Mouse (Mus musculus): ENCODE results near the gene Fgf13.

Gene Fgf13

GRCm38 (mm10) chrX:59201146-59201545, 366.7 kb downstream of the Fgf13 start:
- in situ Hi-C loops (cut with MboI; ENCODE audit: unreplicated experiment in 2 of 2): loop anchor here in 1 of 2 experiments (5.0 kb wide), 1 partner anchor 406 kb away; no protein-coding TSS in a partner anchor

- in situ Hi-C loops (cut with MboI; ENCODE audit: unreplicated experiment in 2 of 2): loop anchor here (5.0 to 25.0 kb wide), 7 partner anchors 618 to 1843 kb away; no protein-coding TSS in a partner anchor
These were observed 373.7 kb downstream of the Fgf13 start for GRCm38 (mm10) chrX:59194149-59194548.

DNA sequence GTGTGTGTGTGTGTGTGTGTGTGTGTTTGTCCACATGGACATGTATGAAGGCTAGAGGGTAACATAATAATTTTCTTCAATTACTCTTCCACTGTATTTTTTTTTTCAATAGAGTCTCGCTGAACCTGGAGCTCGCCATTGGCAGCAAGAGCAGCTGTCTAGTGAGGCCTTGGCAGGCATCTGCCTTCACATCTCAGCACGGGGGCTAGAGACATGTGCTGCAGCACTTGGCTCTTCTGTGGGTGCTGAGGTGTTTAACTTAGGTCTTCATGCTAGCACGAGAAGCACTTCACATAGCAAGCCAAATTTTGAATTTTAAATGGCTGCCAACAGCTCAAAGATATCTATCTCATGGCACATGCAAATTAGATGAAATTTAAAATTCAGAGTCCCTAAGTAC, 380.9 kb downstream of the Fgf13 start:
- in situ Hi-C loops (cut with MboI; ENCODE audit: unreplicated experiment in 2 of 2): loop anchor here in 1 of 2 experiments (25.0 kb wide), 3 partner anchors 625 to 1850 kb away; no protein-coding TSS in a partner anchor

DNA sequence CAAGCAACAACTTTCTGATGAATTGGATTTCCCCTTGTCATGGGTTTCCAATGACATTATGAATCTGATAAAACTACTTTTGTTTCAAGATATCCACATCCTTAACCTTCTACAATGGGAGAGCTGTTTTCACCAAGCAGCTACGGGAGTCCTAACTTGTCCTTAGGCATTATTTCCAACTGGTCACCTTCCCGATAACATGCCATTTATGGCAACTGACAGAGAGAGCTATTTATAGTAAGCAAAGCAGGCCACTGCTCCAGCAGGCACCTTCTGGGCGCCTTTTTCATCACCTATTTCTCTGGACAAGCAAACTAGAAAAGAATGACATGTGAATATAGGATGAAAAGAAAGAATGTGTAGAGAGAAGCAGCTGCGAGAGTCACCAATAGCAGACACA, 385.5 kb downstream of the Fgf13 start:
- in situ Hi-C loops (cut with MboI; ENCODE audit: unreplicated experiment in 2 of 2): loop anchor here in 1 of 2 experiments (25.0 kb wide), 3 partner anchors 630 to 1855 kb away; no protein-coding TSS in a partner anchor

GRCm38 (mm10) chrX:59179627-59180026, 388.2 kb downstream of the Fgf13 start:
- in situ Hi-C loops (cut with MboI; ENCODE audit: unreplicated experiment in 2 of 2): loop anchor here (10.0 to 25.0 kb wide), 6 partner anchors 375 to 1858 kb away; no protein-coding TSS in a partner anchor

DNA sequence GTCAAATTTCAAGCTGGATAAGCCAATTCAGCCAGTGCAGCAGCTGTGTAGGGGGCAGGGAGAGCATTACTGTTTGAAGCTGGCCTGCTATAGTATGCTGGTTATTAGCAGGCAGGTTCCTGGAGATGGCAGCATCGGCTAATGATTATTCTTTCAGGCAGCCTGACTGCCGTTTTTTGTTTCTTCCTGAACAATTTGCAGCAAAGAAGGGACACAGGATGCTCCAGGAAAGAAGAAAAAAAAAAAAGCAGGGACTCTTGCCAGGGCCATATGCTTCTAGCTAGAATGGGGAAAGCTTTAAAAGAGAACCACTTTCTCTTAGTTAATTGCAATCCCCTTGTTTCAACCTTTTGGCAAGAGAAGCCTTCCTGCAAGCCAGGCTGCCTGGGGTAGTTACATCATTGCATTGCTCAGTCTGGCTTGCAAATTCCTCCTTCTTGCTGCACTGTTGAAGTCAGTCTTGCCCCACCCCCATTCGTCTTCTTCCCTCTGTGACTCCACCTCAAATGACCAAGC, 388.7 kb downstream of the Fgf13 start:
- in situ Hi-C loops (cut with MboI; ENCODE audit: unreplicated experiment in 2 of 2): loop anchor here (10.0 to 25.0 kb wide), 6 partner anchors 374 to 1858 kb away; no protein-coding TSS in a partner anchor

DNA sequence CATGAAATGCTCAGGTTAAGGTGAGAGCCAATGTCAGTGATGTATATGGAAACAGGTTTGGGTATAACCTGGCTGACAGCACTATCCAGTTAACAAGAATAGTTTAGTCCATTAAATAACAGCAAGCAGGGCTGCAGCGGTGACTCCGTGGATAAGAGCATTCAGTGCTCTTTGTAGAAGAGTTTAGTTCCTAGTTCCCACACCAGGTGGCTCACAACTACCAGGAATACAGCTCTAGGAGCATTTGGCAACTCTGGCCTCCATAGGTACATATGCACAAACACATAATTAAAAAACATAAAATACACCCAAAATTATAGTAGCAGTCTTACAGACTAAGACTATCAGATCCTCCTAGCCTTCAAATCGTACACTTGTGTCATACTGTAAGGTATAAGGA, 390.2 kb downstream of the Fgf13 start:
- in situ Hi-C loops (cut with MboI; ENCODE audit: unreplicated experiment in 2 of 2): loop anchor here (10.0 to 25.0 kb wide), 6 partner anchors 373 to 1860 kb away; no protein-coding TSS in a partner anchor

GRCm38 (mm10) chrX:59172200-59172599, 395.7 kb downstream of the Fgf13 start:
- in situ Hi-C loops (cut with MboI; ENCODE audit: unreplicated experiment in 2 of 2): loop anchor here (10.0 to 25.0 kb wide), 4 partner anchors 367 to 1760 kb away; partner anchors contain the start of gene Gm364 (in 1 of the 2)

GRCm38 (mm10) chrX:59166763-59167162, 401.1 kb downstream of the Fgf13 start:
- in situ Hi-C loops (cut with MboI; ENCODE audit: unreplicated experiment in 2 of 2): loop anchor here in 1 of 2 experiments (10.0 to 25.0 kb wide), 4 partner anchors 342 to 1754 kb away; partner anchors contain the start of gene Gm364

DNA sequence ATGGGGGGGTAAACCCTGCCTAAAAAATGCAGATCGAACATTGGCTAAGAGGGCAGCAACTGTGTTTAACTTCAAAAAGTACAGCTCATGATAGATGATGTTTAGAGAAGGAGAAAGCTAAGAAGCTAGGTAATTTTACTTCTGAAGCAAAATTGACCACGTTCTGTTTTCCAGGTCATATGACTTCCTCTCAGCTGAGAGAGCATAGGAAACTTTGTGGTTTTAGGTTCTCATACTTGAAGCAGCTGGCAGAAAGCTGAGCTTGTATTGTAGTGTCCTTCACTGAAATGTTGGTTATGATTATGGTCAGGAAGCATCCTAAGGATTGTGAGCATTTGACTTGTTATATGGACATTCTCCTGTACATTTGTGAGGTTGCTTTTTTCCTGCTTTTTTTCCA, 425.9 kb downstream of the Fgf13 start:
- in situ Hi-C loops (cut with MboI; ENCODE audit: unreplicated experiment in 2 of 2): no loop called here

DNA sequence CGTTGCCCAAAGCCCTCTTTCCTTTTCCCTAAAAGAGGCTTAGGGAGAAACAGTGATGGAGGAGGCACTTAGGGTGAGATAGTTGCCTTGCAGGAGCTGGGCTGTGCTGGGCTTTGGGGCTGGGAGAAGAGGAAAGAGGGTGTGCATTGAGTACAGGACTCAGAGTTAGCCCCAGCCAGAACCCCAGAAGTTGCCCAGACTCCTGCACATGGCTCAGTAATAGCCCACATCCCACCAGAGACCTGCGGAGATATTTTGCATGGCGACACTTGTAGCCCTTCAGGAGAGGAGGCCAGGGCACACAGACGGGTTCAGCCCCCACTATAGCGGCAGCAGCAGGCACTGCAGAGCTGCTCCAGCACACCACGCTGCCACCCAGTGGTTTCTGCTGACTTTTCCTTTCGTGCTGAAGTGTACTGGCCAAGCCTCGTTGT, 432.9 kb downstream of the Fgf13 start:
- in situ Hi-C loops (cut with MboI; ENCODE audit: unreplicated experiment in 2 of 2): no loop called here

DNA sequence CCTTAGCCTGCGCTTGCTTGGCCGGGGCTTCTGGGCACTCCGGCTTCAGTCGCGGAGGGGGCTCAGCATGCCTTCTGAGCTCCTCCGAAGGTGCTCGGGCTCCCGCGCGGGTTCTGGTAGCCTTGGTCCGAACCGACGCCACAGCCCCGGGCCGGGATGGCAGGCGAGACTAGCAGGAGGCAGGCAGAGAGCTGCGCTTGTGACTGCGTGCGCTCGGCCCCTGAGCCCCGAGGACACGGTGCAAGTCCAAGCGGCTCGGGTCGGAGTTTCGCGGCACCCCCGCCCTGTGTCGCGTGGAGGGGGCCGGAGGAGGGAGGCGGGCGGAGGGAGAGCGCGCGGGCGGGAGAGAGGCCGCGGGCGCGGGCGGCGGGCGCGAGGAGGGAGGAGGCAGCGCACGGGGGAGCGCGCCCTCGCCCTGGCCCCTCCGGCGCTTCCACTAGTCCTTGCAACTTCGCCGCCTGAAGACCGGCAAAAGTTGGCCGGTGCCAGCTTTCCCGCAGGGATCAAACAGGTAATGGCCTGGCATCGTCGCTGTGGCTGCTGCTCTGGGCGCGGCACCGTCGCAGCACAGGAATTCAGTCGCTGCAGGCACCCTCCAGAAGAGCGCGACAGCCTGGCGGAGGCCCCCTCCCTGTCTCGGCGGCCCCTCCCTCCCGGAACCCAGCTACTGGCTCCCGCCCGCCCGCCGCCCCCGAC, 433.6 kb downstream of the Fgf13 start:
- in situ Hi-C loops (cut with MboI; ENCODE audit: unreplicated experiment in 2 of 2): no loop called here

DNA sequence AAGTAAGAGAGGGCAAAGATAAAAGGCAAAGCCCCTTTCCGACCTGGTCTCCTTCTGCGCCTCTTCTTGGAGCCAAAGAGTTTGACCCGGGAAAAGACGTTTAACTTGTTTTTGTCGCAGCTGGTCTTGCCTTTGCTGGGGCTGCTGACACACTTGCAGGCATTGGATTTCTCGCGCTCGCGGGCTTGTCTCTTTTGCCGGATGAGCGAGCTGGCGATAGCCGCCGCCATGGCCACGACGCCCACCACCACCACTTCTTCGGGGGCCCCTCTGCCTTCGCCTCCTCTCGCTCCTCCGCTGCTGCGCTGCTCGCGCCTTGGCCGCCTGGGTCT, 434.1 kb downstream of the Fgf13 start:
- in situ Hi-C loops (cut with MboI; ENCODE audit: unreplicated experiment in 2 of 2): no loop called here

DNA sequence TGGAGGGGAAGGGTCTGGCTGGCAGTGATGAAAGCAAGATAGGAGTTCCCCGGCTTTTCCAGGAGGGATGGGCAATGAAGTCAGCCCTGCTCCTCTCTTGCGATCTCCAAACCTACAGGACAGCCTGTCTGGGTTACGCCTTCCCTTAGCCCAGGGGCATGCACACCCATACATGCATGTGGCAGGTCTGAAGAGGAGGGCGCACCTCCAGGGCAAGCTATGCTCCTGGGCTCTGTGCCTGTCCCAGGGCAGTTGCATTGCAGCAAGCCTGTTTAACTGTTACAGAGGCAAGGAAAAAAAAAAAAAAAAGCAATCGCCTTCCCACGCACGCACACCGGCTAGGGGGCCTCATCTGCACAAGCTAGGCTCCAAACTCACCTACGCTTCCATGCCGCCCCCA, 434.5 kb downstream of the Fgf13 start:
- in situ Hi-C loops (cut with MboI; ENCODE audit: unreplicated experiment in 2 of 2): no loop called here

DNA sequence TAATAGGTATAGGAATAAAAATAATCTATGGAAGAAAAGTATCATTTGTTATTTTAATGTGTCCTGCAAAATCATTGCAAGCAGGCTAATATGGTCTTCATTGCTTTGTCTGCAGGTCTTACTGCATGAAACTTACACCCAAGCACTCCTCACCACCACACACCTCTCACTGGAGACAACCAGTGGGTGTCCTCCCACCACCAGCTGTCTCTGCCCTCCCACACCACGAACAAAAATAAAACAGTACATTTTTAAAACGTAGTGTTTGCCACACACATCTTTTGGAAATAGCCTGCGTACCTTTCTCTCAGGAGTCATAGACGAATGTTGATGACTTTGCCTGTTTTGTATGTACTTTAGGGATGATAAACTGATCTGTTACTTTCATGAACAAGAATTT, 441.2 kb downstream of the Fgf13 start:
- in situ Hi-C loops (cut with MboI; ENCODE audit: unreplicated experiment in 2 of 2): no loop called here

- in situ Hi-C loops (cut with MboI; ENCODE audit: unreplicated experiment in 2 of 2): no loop called here
These were observed 454.7 kb downstream of the Fgf13 start for GRCm38 (mm10) chrX:59113187-59113586.

- in situ Hi-C loops (cut with MboI; ENCODE audit: unreplicated experiment in 2 of 2): no loop called here
These were observed 481.9 kb downstream of the Fgf13 start for GRCm38 (mm10) chrX:59085928-59086327.

- in situ Hi-C loops (cut with MboI; ENCODE audit: unreplicated experiment in 2 of 2): no loop called here
These were observed 487.4 kb downstream of the Fgf13 start for GRCm38 (mm10) chrX:59080427-59080826.

DNA sequence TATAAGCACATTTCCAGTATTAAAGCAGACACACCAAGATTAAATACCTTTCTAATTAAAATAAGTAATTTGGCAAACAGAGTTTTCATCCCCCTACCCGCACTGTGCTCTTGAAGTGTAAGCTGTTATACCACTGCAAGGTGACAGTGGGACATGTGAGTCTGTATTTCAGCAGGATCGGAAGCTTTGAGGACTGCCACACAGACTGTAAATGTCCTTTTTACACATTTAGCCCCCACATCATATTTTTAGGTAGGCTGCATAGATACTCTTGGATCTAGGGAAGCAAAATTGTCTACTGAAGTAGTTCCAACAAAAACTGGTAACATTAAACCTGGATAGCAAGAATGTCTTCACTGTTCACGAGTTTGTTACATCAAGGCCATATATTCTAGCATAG, 495.8 kb downstream of the Fgf13 start:
- in situ Hi-C loops (cut with MboI; ENCODE audit: unreplicated experiment in 2 of 2): no loop called here

DNA sequence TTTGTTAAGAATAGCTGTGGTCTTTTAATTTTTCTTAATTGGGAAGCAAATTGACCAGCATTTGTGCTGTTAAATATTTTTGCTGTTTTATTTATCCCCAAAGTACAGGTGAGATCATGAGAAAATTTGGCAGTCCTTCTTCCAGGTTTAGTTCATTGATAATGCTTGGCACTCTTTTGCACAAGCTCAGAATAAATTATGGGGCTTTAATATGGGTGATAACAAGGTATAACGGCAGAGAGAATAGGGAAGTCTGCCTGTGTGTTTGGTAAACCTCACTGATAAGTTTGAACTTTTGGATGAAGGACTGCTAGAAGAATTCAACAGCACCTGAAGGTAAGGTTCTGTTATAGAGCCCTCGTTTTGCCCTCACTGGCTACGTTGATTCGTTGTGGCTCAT, 504.7 kb downstream of the Fgf13 start:
- in situ Hi-C loops (cut with MboI; ENCODE audit: unreplicated experiment in 2 of 2): no loop called here

- in situ Hi-C loops (cut with MboI; ENCODE audit: unreplicated experiment in 2 of 2): no loop called here
These were observed 532.9 kb downstream of the Fgf13 start for GRCm38 (mm10) chrX:59034969-59035368.

Data from v-Abl transformed pro-B cells (cell line).